Mouse (Mus musculus): Measurements from ENCODE around the gene Arhgap21.

DNA sequence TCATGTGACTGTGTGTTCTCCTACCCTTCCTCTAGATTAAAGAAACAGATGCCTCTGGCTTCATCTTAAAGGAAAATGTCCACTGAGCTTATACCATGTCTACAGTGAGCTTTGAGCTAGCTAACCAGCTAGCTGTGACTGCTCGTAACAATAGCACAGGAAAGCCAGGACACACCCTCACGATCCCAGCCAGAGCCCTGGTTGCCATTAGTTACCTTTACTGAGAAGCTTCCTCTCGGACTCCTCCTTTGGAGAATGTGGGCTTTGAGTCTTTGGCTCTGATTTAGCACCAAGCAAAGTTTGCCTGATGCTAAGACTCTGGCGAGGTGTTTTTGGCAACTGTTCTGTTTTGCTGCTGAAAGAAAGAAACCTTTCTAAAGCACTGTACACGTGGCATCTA lies 107.9 kb downstream of the Arhgap21 start:
- TF ChIP-seq POLR2A (IDR thresholded peaks at IDR 0.05; ENCODE audit: low read depth, low read length) (no peak), CTCF (IDR thresholded peaks at IDR 0.05; ENCODE audit: extremely low read depth, insufficient read length, insufficient replicate concordance, low read depth, low read length) (no peak)
